Mouse (Mus musculus) heart, adult 2 months (tissue): Measurements from ENCODE around the gene Apol8. TPM values are rescaled to one million over a fixed set of nuclear protein-coding genes. Genes with fewer than 3 reads are reported as not detected.

Experiments
- DNase-seq, 2 experiments: peaks; one replicate each; pipeline ENCODE4 v3.0.0; 2021
- H3K27ac ChIP-seq: fragments of 200-600 bp; 2 replicates; pipeline ENCODE4 v1.8.1; 2022
- H3K27me3 ChIP-seq: fragments of 200-500 bp; 2 replicates; pipeline ENCODE4 v1.6.1; 2012; ENCODE audit warnings: mild to moderate bottlenecking, low read length, inconsistent platforms, mixed read lengths; ENCODE audit not compliant: control insufficient read depth, insufficient read depth
- H3K36me3 ChIP-seq: fragments of 200-500 bp; 2 replicates; pipeline ENCODE4 v1.6.1; 2012; ENCODE audit warnings: low read length, inconsistent platforms; ENCODE audit not compliant: control insufficient read depth, insufficient read depth
- H3K4me1 ChIP-seq: fragments of 200-500 bp; 2 replicates; pipeline ENCODE4 v1.6.1; 2011; ENCODE audit warnings: low read length; ENCODE audit not compliant: control insufficient read depth, insufficient read depth
- H3K4me3 ChIP-seq: fragments of 200-600 bp; 2 replicates; pipeline ENCODE4 v1.8.1; 2022
- H3K79me2 ChIP-seq: fragments of 200-500 bp; replicated peaks from 2 replicates; pipeline ENCODE4 v1.6.1; 2012; ENCODE audit warnings: mild to moderate bottlenecking, inconsistent platforms, low read length, moderate library complexity, mixed read lengths; ENCODE audit not compliant: control insufficient read depth, insufficient read depth
- H3K9ac ChIP-seq: fragments of 200-500 bp; 2 replicates; pipeline ENCODE4 v1.6.1; 2012; ENCODE audit warnings: low read depth, mild to moderate bottlenecking, control low read depth, inconsistent platforms, low read length, mixed read lengths
- CTCF ChIP-seq: fragments of 200-600 bp; IDR thresholded peaks from 2 replicates; pipeline ENCODE4 v1.8.1; 2022; ENCODE audit warnings: antibody characterized with exemption, mild to moderate bottlenecking, moderate library complexity
- EP300 ChIP-seq: fragments of 200-500 bp; IDR thresholded peaks from 2 replicates; pipeline ENCODE4 v1.6.1; 2011; ENCODE audit warnings: low read depth, low read length, control low read depth; ENCODE audit not compliant: insufficient read depth
- POLR2A ChIP-seq: fragments of 200-500 bp; IDR thresholded peaks from 2 replicates; pipeline ENCODE4 v1.6.1; 2011; ENCODE audit warnings: mild to moderate bottlenecking, low read depth, low read length, control low read depth; ENCODE audit not compliant: insufficient read depth
- WGBS: fragments of 180-500 bp; shearing (Covaris S2); methylation state at CpG from one replicate; pipeline ENCODE4 v1.1.7; 2018; 5-methylcytosine and 5-hydroxymethylcytosine counted together
- intact Hi-C: fragments of 180-260 bp; cut with DNase I; formaldehyde crosslinking; loops from one replicate; pipeline ENCODE4 v1.15.1; 2025
- polyA plus RNA-seq: library from polyadenylated mRNA; depleted of rRNA; stranded (reverse); fragments of >200 nt; gene quantifications from 2 replicates; pipeline ENCODE4 v1.2.3, GENCODE M21; 2012
- total RNA-seq, 2 experiments: library from RNA; stranded (reverse); gene quantifications; 2 replicates each; pipeline ENCODE4 v1.2.3; 2021

Apol8 gene
- total and polyA plus RNA-seq, 3 experiments: 0.55 TPM; not detected in 2

- H3K4me1 ChIP-seq: peaks cover 2% of the 10 kb centered on the region; the same call in 1 of the 2 replicates
- H3K4me3 ChIP-seq: no peak overlapping the region
- H3K79me2 ChIP-seq: no peaks in the 10 kb centered on the region; the same call in none of the 2 replicates
- no peak overlapping the region for H3K9ac ChIP-seq
- TF ChIP-seq EP300: no peak
- no peak for TF ChIP-seq CTCF
- no peak for TF ChIP-seq POLR2A
- H3K36me3 ChIP-seq: peaks cover 6% of the 10 kb centered on the region
- no peaks in the 10 kb centered on the region for H3K27me3 ChIP-seq
- intact Hi-C loops: no loop called here
- WGBS: 83% methylated on average over 21 of the region's 21 CpGs
- no peak for DNase-seq
- no peak overlapping the region for H3K27ac ChIP-seq
Observed at GRCm38 (mm10) chr15:77790656-77791405, 34.0 kb upstream of the Apol8 start.

GRCm38 (mm10) chr15:77789186-77789585 lies 32.4 kb upstream of the Apol8 start:
- DNase-seq: no peak
- no peak overlapping the region for H3K9ac ChIP-seq
- H3K27me3 ChIP-seq: no peaks in the 10 kb centered on the region
- intact Hi-C loops: no loop called here
- TF ChIP-seq CTCF (no peak), EP300 (no peak), POLR2A (no peak)
- no peak overlapping the region for H3K4me3 ChIP-seq
- no peak overlapping the region for H3K27ac ChIP-seq
- H3K79me2 ChIP-seq: no peaks in the 10 kb centered on the region; the same call in none of the 2 replicates
- H3K4me1 ChIP-seq: peaks cover 2% of the 10 kb centered on the region; the same call in 1 of the 2 replicates
- 40% methylated on average over 3 of the region's 3 CpGs for WGBS
- peaks cover 6% of the 10 kb centered on the region for H3K36me3 ChIP-seq

DNA sequence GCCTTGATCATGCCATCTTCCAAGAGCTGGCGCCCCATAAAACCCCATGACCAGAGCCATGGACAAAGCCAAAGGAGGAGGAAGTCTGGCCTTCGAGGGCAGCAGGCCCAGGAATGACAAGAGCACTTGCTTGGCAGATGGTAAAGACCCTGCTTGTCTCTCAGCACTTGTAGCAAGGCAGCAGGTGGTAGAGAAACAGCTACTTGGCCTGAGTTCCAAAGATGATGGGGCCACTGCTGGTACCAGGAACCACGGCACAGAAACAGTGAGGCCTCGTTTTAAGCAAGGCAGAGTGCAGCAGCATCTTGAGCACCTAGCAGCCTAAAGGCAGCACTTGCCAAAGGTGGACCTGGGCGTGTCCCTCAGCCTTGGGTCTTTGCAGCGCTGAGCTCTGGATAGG lies 31.6 kb upstream of the Apol8 start:
- intact Hi-C loops: no loop called here
- WGBS: 69% methylated on average over 6 of the region's 6 CpGs
- H3K4me3 ChIP-seq: no peak overlapping the region
- TF ChIP-seq EP300 (no peak), POLR2A (no peak)
- H3K4me1 ChIP-seq: peaks cover 2% of the 10 kb centered on the region; the same call in 1 of the 2 replicates
- H3K79me2 ChIP-seq: no peaks in the 10 kb centered on the region; the same call in none of the 2 replicates
- H3K9ac ChIP-seq: no peak overlapping the region
- no peaks in the 10 kb centered on the region for H3K27me3 ChIP-seq
- DNase-seq: no peak
- no peak overlapping the region for H3K27ac ChIP-seq
- H3K36me3 ChIP-seq: peaks cover 6% of the 10 kb centered on the region

DNA sequence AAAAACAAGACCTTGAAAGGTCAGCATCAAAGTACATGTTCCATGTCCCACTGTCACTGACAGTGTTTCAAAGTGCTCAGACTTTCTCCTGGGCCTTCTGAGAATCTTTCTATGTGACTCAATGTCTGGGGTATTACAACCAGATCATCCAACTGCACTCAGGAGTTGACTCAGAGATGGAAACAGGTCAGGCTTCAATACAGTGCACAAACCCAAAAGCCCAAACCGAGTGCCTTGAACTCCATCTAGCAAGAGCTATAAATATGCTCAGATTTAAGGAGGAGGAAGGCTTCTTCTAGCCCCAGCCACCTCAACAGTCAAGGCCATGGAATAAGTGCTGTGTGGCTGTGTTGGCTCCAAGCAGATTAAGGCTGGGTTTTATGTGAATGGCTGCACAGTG lies 29.0 kb upstream of the Apol8 start:
- H3K27me3 ChIP-seq: no peaks in the 10 kb centered on the region
- H3K27ac ChIP-seq: no peak overlapping the region
- peaks cover 6% of the 10 kb centered on the region for H3K36me3 ChIP-seq
- peaks cover 2% of the 10 kb centered on the region; the same call in 1 of the 2 replicates for H3K4me1 ChIP-seq
- no peak for DNase-seq
- H3K4me3 ChIP-seq: no peak overlapping the region
- WGBS: 58% methylated on average over 1 of the region's 1 CpGs
- H3K79me2 ChIP-seq: peaks cover 1% of the 10 kb centered on the region
- no peak overlapping the region for H3K9ac ChIP-seq
- intact Hi-C loops: no loop called here
- no peak for TF ChIP-seq EP300
- no peak for TF ChIP-seq CTCF
- no peak for TF ChIP-seq POLR2A

GRCm38 (mm10) chr15:77784039-77784824 lies 27.4 kb upstream of the Apol8 start:
- Histone ChIP-seq H3K79me2 (peaks cover 1% of the 10 kb centered on the region), H3K36me3 (peaks cover 2% of the 10 kb centered on the region), H3K4me1 (no peaks in the 10 kb centered on the region), H3K9ac (no peak overlapping the region), H3K27ac (no peak overlapping the region), H3K27me3 (no peaks in the 10 kb centered on the region), H3K4me3 (no peak overlapping the region)
- no peak for DNase-seq
- 64% methylated on average over 22 of the region's 22 CpGs for WGBS
- no peak for TF ChIP-seq POLR2A
- TF ChIP-seq EP300: no peak
- TF ChIP-seq CTCF: no peak
- intact Hi-C loops: no loop called here

- intact Hi-C loops: loop anchor here (2.0 kb wide), 2 partner anchors 54 to 134 kb away; no protein-coding TSS in a partner anchor
- Histone ChIP-seq H3K27ac (no peak overlapping the region), H3K27me3 (no peaks in the 10 kb centered on the region), H3K79me2 (peaks cover 1% of the 10 kb centered on the region), H3K36me3 (no peaks in the 10 kb centered on the region), H3K9ac (no peak overlapping the region), H3K4me1 (no peaks in the 10 kb centered on the region), H3K4me3 (no peak overlapping the region)
- TF ChIP-seq EP300 (0 out of 2 replicates have a peak, but pooled peaks have one; percentile 33), POLR2A (no peak), CTCF (peak; percentile 86)
- DNase-seq: no peak
- 75% methylated on average over 11 of the region's 11 CpGs for WGBS
Observed at GRCm38 (mm10) chr15:77782449-77783014, 25.7 kb upstream of the Apol8 start.
